Mouse (Mus musculus): ENCODE data around the gene Hoxc4. TPM values are rescaled to one million over a fixed set of nuclear protein-coding genes. Genes with fewer than 3 reads are reported as not detected.

Hoxc4 gene
- polyA plus RNA-seq, 1 experiment from 2014 or later: 63.8 TPM

DNA sequence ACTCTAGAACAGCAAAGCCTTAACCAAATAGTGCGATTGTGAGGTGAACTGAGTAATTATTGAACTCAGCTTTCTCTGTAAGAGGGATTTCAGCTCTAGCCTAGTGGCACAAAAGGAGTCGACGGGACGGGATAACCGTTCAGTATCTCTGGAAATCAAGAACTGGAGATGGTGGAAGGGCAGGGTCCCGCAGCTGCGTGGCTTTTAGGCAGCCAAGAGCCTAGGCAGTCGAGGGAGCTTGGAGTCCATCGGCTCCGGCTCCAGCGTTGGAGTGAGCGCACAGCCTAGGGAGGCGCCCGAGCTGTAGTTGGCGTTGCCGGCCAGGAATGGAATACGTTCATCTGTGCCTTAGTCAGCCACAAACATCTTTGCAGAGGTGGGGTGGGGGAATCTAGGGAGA lies 13.4 kb upstream of the Hoxc4 start:
- Histone ChIP-seq H3K9ac (no peak overlapping the region), H3K4me2 (no peak overlapping the region), H3K4me3 (no peak overlapping the region), H3K9me3 (no peaks in the 10 kb centered on the region), H3K27me3 (peaks cover 99% of the 10 kb centered on the region), H3K36me3 (no peaks in the 10 kb centered on the region), H3K4me1 (replicated peaks) (no peaks in the 10 kb centered on the region), H3K27ac (replicated peaks) (no peak overlapping the region)
- 3% methylated on average over 17 of the region's 17 CpGs for WGBS
- no peak for ATAC-seq (ENCODE audit: low FRiP score, low read depth)

DNA sequence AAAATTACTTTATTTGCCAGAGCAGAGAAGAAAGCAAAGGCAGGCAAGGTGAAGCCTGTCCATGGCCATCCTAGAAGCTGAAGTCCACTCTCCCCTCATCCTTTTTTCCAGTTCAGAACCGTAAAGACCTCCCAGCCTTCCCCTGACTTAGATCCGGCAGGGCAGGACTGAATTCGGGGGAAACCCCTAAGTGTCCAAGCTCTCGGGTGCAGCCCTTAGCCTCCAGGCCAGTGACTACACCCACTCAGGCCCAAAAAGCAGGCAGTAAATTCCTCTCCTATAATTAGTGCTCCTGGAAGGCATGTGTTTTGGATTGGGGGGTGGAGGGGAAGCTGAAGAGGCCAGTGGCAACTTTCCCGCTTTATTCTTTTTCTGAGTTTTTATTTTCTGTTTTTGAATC lies 12.9 kb upstream of the Hoxc4 start:
- H3K4me3 ChIP-seq: no peak overlapping the region
- ATAC-seq (ENCODE audit: low FRiP score, low read depth): no peak
- H3K36me3 ChIP-seq: no peaks in the 10 kb centered on the region
- H3K9ac ChIP-seq: no peak overlapping the region
- H3K27me3 ChIP-seq: peaks cover 97% of the 10 kb centered on the region
- H3K27ac ChIP-seq (replicated peaks): no peak overlapping the region
- no peak overlapping the region for H3K4me2 ChIP-seq
- no peaks in the 10 kb centered on the region for H3K9me3 ChIP-seq
- WGBS: 7% methylated on average over 5 of the region's 5 CpGs
- no peaks in the 10 kb centered on the region for H3K4me1 ChIP-seq (replicated peaks)

DNA sequence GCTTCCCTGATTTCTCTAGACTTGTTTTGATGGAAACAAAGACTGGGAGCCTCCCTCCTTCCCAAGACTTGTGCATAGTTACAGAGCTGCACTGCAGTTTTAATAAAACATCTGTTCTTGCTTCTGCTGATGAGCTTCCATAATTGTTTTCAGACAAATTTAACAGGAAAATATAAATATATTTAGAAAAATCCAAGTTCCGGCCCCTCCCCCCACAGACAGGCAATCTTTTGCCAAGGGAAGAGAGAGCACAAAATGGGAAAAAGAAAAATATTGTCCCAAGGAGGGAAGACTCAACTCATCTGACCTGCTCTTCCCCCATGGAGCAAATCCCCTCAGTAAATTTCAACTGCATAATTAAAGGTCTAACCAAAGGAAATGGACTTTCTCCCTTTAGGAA lies 12.4 kb upstream of the Hoxc4 start:
- 13% methylated on average over 1 of the region's 1 CpGs for WGBS
- H3K4me2 ChIP-seq: no peak overlapping the region

DNA sequence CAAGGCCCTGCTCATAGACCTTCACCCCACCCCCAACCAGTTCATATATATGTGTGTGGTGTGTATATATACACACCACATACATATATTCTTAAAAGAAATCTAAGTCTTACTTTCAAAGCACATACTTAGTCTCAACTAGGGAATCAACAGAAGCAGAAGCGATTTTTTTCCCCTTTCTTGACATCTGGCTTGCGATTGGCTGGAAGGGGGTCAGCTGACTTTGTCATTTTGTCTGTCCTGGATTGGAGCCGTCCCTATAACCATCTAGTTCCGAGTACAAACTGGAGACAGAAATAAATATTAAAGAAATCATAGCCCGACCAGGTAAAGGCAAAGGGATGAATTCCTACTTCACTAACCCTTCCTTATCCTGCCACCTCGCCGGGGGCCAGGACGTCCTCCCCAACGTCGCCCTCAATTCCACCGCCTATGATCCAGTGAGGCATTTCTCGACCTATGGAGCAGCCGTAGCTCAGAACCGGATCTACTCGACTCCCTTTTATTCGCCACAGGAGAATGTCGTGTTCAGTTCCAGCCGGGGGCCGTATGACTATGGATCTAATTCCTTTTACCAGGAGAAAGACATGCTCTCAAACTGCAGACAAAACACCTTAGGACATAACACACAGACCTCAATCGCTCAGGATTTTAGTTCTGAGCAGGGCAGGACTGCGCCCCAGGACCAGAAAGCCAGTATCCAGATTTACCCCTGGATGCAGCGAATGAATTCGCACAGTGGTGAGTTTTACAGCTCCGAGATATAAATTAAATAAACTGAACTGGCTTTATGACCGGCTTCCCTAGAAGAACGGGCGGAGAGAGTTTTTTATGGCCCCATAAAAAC lies 9.2 kb upstream of the Hoxc4 start:
- Histone ChIP-seq H3K9me3 (no peaks in the 10 kb centered on the region), H3K36me3 (no peaks in the 10 kb centered on the region), H3K4me3 (peak overlapping the region; percentile 20), H3K9ac (no peak overlapping the region), H3K27ac (replicated peaks) (peak overlapping the region; percentile 37; the same call in 1 of the 2 replicates), H3K4me1 (replicated peaks) (peaks cover 10% of the 10 kb centered on the region), H3K4me2 (peak overlapping the region; percentile 41), H3K27me3 (peaks cover 90% of the 10 kb centered on the region)
- ATAC-seq (ENCODE audit: low FRiP score, low read depth): no peak
- 1% methylated on average over 27 of the region's 27 CpGs for WGBS

More for the DNA sequence above, 12.4 kb upstream of the Hoxc4 start:
- Histone ChIP-seq H3K9me3 (no peaks in the 10 kb centered on the region), H3K36me3 (no peaks in the 10 kb centered on the region), H3K9ac (no peak overlapping the region), H3K4me3 (no peak overlapping the region), H3K4me1 (replicated peaks) (no peaks in the 10 kb centered on the region), H3K27ac (replicated peaks) (no peak overlapping the region), H3K27me3 (peaks cover 94% of the 10 kb centered on the region)
- ATAC-seq (ENCODE audit: low FRiP score, low read depth): no peak

DNA sequence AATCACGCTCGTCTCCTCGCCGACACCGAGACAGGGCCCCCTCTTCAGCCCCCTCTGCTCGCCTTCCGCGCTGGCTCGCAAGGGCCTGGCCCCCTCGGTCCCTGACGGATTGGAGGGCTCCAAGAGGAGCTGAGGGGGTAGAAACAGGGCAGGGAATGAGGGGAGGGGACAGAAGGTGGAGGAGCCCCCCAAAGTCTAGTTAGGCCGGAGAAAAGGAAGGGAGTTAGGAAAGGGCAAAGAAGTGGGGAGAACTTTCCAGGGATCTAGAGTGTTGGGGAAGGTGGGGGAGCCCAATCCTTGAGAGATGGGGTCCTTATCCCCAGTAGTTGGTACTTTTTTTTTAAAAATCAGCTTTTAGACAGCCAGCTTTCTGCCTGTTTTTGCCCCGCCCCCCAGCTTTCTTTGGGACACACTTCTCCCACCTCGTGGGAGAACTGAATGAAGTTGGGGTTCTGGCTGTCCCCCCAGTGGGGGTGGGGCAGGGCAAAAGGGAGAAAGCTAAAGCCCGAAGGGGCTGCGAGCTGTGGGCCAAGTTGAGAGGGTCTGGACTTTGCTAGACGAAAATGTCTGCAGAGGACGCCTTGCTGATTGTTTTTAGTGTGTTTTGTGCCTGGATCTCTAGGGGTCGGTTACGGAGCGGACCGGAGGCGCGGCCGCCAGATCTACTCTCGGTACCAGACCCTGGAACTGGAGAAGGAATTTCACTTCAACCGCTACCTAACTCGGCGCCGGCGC lies 8.5 kb upstream of the Hoxc4 start:
- H3K4me2 ChIP-seq: peak overlapping the region; percentile 41
- peak overlapping the region; percentile 31; the same call in 1 of the 2 replicates for H3K27ac ChIP-seq (replicated peaks)

DNA sequence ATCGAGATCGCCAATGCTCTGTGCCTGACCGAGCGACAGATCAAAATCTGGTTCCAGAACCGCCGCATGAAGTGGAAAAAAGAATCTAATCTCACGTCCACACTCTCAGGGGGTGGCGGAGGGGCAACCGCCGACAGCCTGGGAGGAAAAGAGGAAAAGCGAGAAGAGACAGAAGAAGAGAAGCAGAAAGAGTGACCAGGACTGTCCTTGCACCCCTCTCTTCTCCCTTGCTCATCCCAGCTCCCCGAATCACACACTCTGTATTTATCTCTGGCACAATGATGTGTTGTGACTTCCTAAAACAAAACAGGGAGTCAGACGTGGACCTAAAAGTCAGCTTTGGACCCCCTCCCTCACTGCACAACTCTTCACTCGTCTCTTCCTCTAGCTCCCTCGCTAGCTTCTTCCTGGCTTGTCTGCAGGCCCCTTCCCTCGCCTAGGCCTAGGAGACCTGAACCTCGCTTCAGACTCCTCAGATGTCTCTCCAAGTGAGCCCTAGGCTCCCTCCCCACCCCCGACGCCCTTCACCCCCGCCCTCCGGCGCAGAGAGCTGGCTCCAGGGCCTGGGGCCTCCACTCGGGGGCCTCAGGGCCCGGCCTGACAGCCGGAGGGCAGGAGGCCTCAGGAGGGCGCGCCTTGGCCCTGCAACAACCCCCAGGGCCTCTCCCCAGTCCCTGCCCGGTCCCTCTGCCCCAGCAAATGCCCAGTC lies 7.7 kb upstream of the Hoxc4 start:
- WGBS: 4% methylated on average over 28 of the region's 28 CpGs
- H3K4me3 ChIP-seq: peak overlapping the region; percentile 20
- H3K4me1 ChIP-seq (replicated peaks): peaks cover 10% of the 10 kb centered on the region
- H3K27ac ChIP-seq (replicated peaks): no peak overlapping the region
- no peak overlapping the region for H3K9ac ChIP-seq
- H3K27me3 ChIP-seq: peaks cover 81% of the 10 kb centered on the region
- H3K9me3 ChIP-seq: no peaks in the 10 kb centered on the region
- ATAC-seq (ENCODE audit: low FRiP score, low read depth): no peak
- H3K36me3 ChIP-seq: no peaks in the 10 kb centered on the region
- peak overlapping the region; percentile 41 for H3K4me2 ChIP-seq

More for the DNA sequence above, 8.5 kb upstream of the Hoxc4 start:
- no peak for ATAC-seq (ENCODE audit: low FRiP score, low read depth)
- Histone ChIP-seq H3K27me3 (peaks cover 82% of the 10 kb centered on the region), H3K36me3 (no peaks in the 10 kb centered on the region), H3K4me1 (replicated peaks) (peaks cover 10% of the 10 kb centered on the region), H3K9me3 (no peaks in the 10 kb centered on the region), H3K4me3 (peak overlapping the region; percentile 20), H3K9ac (no peak overlapping the region)
- WGBS: 3% methylated on average over 31 of the region's 31 CpGs

DNA sequence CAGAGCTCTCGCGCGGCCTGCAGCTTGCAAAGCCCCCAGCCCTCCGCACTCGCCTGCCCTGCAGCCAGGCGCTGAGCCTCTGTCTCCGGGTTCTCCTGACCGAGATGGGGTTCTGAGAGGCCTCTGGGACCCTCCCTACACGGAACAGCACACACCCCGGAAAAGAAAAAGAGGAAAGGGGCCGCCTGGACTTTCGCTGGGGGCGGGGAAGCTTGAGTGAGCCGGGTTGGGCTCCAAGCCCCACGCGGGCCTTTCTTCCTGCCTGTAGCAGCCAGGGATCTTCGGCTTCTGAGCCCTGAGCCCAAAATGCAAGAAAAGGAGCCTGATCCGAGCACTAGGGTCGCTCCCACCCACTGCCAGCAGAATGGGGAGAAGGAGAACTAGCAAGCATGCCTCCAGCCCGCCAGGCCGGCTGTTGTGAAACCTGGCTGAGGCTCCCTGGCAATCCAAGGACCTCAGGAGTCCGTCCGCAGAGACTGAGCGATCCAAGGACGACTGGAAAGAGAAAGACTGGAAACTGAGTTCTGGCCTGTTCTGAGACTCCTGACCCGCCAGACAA lies 6.7 kb upstream of the Hoxc4 start:
- Histone ChIP-seq H3K36me3 (no peaks in the 10 kb centered on the region), H3K27ac (replicated peaks) (0 out of 2 replicates have a peak overlapping the region, but pooled peaks have one; percentile 14), H3K27me3 (peaks cover 81% of the 10 kb centered on the region), H3K4me2 (peak overlapping the region; percentile 40), H3K4me1 (replicated peaks) (peaks cover 10% of the 10 kb centered on the region), H3K9me3 (no peaks in the 10 kb centered on the region), H3K4me3 (0 out of 2 replicates have a peak overlapping the region, but pooled peaks have one; percentile 7), H3K9ac (no peak overlapping the region; the same call in 1 of the 2 replicates)
- no peak for ATAC-seq (ENCODE audit: low FRiP score, low read depth)
- 9% methylated on average over 26 of the region's 26 CpGs for WGBS

DNA sequence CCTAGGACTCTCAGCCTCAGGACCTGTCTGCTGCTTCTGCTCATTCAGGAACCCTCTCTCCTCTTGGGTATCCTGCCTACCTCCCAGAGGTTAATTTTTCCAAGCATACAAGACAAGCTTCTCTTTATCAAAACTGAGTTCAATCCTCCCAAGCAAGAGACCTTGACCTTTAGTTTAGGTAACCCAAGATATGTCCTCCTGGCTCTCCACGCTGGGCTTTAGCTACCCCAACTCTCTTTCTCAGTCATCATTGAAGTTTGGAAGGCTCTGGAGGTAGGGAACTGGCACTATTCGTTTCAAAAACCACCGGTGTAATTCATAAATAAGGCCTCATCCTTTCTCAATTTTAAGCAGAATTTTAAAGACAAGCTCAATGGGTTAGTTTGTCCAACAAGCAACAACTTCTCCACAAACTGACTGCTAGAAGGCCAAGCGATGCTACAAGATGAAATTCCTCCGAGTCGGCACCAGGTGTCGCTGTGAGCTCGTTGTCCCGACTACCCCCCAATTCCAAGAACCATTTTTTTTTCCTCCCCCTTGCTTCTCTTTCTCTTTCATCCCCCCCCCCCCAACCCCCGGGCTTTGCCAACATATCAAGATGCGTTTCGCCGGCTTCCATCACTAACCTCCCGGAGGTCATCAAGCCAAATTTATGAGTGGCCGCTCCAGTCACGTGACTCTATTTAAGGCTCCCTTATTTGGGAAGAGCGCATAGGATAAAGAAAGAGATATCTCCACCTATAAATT lies 5.3 kb upstream of the Hoxc4 start:
- Histone ChIP-seq H3K36me3 (no peaks in the 10 kb centered on the region), H3K27me3 (peaks cover 81% of the 10 kb centered on the region), H3K4me3 (peak overlapping the region; percentile 45), H3K4me1 (replicated peaks) (peaks cover 10% of the 10 kb centered on the region), H3K9ac (0 out of 2 replicates have a peak overlapping the region, but pooled peaks have one; percentile 51), H3K9me3 (no peaks in the 10 kb centered on the region), H3K4me2 (peak overlapping the region; percentile 66), H3K27ac (replicated peaks) (peak overlapping the region; percentile 89)
- 0 out of 2 replicates have a peak, but pooled peaks have one; percentile 7 for ATAC-seq (ENCODE audit: low FRiP score, low read depth)
- 3% methylated on average over 17 of the region's 17 CpGs for WGBS

DNA sequence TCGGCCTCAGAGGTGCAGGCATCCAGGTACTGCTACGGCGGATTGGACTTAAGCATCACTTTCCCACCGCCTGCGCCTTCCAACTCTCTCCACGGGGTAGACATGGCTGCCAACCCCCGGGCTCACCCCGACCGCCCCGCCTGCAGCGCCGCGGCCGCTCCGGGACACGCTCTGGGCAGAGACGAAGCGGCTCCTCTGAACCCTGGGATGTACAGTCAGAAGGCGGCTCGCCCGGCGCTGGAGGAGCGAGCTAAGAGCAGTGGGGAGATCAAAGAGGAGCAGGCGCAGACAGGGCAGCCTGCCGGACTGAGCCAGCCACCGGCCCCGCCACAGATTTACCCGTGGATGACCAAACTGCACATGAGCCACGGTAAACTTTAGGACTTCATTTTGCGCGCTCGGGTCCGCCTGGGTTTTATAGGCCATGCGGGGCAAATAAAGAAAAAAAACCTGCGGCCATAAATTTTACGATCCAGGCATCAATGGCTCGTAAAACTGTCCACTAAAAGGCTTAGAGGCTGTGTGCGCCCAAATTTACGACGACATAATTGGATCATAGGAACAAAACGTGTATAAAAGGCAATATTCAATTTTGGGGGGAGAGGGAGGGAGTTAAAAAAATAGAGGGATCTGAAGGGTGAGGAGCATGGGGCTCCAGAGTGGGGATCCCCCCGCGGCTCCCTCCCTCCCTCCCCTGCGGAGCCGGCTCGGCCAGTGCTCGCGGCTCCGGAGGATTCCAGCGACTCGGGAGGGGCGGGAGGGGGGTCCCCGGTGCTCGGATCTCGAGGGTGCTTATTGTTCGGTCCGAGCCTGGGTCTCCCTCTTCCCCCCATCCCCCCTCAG lies 4.3 kb upstream of the Hoxc4 start:
- no peaks in the 10 kb centered on the region for H3K36me3 ChIP-seq
- peak overlapping the region; percentile 89 for H3K27ac ChIP-seq (replicated peaks)
- peak overlapping the region; percentile 51 for H3K9ac ChIP-seq
- H3K4me1 ChIP-seq (replicated peaks): peaks cover 10% of the 10 kb centered on the region
- H3K4me3 ChIP-seq: peak overlapping the region; percentile 45
- H3K9me3 ChIP-seq: no peaks in the 10 kb centered on the region
- H3K27me3 ChIP-seq: peaks cover 81% of the 10 kb centered on the region
- H3K4me2 ChIP-seq: peak overlapping the region; percentile 66
- WGBS: under 1% methylated on average over 55 of the region's 57 CpGs
- peak; percentile 64 for ATAC-seq (ENCODE audit: low FRiP score, low read depth)

DNA sequence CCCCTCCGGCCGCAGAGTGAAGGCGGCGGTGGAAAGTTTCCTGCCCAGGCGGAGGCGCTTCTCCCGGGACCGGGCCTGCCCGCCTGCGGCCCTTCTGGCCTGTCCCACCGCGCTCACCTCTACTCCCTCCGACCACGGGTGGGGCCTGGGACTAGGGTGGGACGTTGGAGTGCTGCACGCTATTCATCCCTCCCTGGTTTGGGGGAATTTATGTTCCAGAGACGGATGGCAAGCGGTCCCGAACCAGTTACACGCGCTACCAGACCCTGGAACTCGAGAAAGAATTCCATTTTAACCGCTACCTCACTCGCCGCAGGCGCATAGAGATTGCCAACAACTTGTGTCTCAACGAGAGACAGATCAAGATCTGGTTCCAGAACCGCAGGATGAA lies 3.7 kb upstream of the Hoxc4 start:
- Histone ChIP-seq H3K4me1 (replicated peaks) (peaks cover 10% of the 10 kb centered on the region), H3K9me3 (no peaks in the 10 kb centered on the region), H3K9ac (peak overlapping the region; percentile 51), H3K4me3 (peak overlapping the region; percentile 45), H3K27me3 (peaks cover 82% of the 10 kb centered on the region), H3K36me3 (no peaks in the 10 kb centered on the region), H3K4me2 (peak overlapping the region; percentile 66), H3K27ac (replicated peaks) (peak overlapping the region; percentile 89)
- 2% methylated on average over 28 of the region's 28 CpGs for WGBS
- no peak for ATAC-seq (ENCODE audit: low FRiP score, low read depth)

Measured in hindbrain, embryonic 15.5 days (tissue).